Mouse (Mus musculus): ENCODE results near the gene Gm4553. TPM values are rescaled to one million over a fixed set of nuclear protein-coding genes. Genes with fewer than 3 reads are reported as not detected.

Gene Gm4553
- not detected in 2 replicates for polyA plus RNA-seq (2012; rRNA removed)

DNA sequence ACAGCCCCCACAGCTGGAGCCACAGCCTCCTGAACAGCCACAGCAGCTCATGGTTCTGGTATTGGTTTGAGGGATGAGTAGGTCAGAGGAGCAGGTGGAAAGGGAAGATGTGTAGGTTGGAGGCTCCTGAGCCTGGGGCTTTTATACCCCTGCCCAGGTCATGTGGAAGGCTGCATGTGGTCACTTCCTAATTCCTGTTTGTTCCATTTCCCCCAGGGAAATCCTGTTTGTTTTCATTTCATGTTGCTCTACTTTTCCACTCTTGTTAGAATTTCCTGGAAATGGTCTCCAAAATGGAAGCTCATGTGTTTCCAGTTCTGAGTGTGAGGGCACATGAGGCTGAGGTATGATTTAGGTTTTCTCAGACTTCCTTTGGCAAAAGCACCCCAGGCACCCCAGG, at the start of gene Gm4553:
TSS of gene Gm4553 (minus strand) at position 101 of the 400 bp plus-strand sequence.

DNA sequence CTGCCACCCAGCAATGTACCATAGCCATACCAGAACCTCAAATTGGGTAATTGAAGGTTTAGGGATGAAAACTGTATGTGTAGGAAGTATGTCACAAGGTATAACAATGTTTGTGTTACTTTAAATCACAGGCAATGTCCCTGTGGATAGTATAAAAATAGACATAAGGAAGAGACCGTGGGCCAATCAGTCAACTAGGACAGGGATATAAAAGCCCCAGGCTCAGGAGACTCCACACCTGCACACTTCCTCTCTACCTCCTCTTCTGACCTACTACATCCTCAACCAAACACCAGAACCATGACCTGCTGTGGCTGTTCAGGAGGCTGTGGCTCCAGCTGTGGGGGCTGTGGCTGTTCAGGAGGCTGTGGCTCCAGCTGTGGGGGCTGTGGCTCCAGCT, 46.0 kb upstream of the Gm4553 start, which contains the start of gene Gm7579:
TSS of gene Gm7579 (plus strand) at position 301 of the 400 bp plus-strand sequence.

DNA sequence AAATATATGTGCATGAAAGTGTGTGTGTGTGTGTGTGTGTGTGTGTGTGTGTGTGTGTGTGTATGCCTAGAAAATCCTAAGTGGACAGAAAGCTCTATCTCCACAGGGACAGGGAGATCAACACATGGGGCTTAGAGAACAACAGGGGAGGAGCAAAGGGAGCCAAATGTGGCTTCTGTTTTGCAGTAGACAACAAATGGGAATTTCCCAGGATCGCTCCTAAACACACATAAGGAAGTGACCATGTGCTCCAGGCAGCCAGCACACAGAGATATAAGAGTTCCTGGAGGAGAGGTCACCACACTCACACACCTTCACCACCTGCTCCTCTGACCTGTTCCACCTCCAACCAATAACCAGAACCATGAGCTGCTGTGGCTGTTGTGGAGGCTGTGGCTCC, 35.5 kb upstream of the Gm4553 start, which contains the start of gene Krtap5-3:
TSS of gene Krtap5-3 (plus strand) at position 301 of the 400 bp plus-strand sequence.

GRCm38 (mm10) chr7:142190289-142190688, 24.8 kb upstream of the Gm4553 start, which contains the start of gene Gm10153:
Gene Gm10153 (minus strand): TSS chr7:142190389.

GRCm38 (mm10) chr7:142175905-142176304, 10.4 kb upstream of the Gm4553 start, which contains the start of gene Krtap5-2:
Gene Krtap5-2 (minus strand): TSS chr7:142176005.

GRCm38 (mm10) chr7:142157013-142157412, 8.5 kb downstream of the Gm4553 start, which contains the start of gene Gm29735:
Gene Gm29735 (minus strand): TSS chr7:142157113.

GRCm38 (mm10) chr7:142144507-142144906, 21.0 kb downstream of the Gm4553 start, which contains the start of gene Gm45337:
Gene Gm45337 (minus strand): TSS chr7:142144607.

DNA sequence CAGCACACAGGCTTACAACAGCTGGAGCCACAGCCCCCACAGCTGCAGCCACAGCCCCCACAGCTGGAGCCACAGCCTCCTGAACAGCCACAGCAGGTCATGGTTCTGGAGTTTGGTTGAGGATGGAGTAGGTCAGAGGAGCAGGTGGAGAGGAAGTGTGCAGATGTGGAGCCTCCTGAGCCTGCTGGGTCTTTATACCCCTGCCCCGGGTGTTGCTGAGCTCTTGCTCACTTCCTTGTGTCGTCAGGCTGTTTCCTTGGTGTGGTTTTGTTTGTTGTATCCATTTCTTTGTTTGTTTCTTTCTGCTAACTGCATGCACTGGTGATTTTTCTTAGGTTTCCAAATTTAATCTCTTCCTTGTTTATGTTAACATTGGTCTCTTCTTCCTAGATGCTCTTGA, 29.6 kb downstream of the Gm4553 start, which contains the start of gene Gm39115:
TSS of gene Gm39115 (minus strand) at position 101 of the 400 bp plus-strand sequence.

GRCm38 (mm10) chr7:142120629-142121028, 44.9 kb downstream of the Gm4553 start, which contains the start of gene Gm45618:
Gene Gm45618 (minus strand): TSS chr7:142120729.

Other genes starting within 250 kb of the Gm4553 start
- gene Tollip, start 247.2 kb downstream of the Gm4553 start, polyA plus RNA-seq (2012; rRNA removed) = 24.7 and 27.0 TPM in 2 replicates
- 0.92 and 0.93 TPM in 2 replicates for gene Brsk2, start 216.0 kb downstream of the Gm4553 start, polyA plus RNA-seq (2012; rRNA removed)
- 27.5 and 29.5 TPM in 2 replicates for gene Mob2, start 104.7 kb downstream of the Gm4553 start, polyA plus RNA-seq (2012; rRNA removed)
- 3.0 and 6.7 TPM in 2 replicates for gene Dusp8, start 69.9 kb downstream of the Gm4553 start, polyA plus RNA-seq (2012; rRNA removed)
- gene Gm45618, start 45.0 kb downstream of the Gm4553 start, polyA plus RNA-seq (2012; rRNA removed) = not detected in 2 replicates
- not detected in 2 replicates for gene Gm39115, start 29.7 kb downstream of the Gm4553 start, polyA plus RNA-seq (2012; rRNA removed)
- gene Gm45337, start 21.1 kb downstream of the Gm4553 start, polyA plus RNA-seq (2012; rRNA removed) = not detected in 2 replicates
- not detected in 2 replicates for gene Gm29735, start 8.6 kb downstream of the Gm4553 start, polyA plus RNA-seq (2012; rRNA removed)
- gene Krtap5-2, start 10.3 kb upstream of the Gm4553 start, polyA plus RNA-seq (2012; rRNA removed) = not detected in 2 replicates
- gene Gm10153, start 24.6 kb upstream of the Gm4553 start, polyA plus RNA-seq (2012; rRNA removed) = not detected in 2 replicates
- not detected in 2 replicates for gene Krtap5-3, start 35.6 kb upstream of the Gm4553 start, polyA plus RNA-seq (2012; rRNA removed)
- gene Gm7579, start 46.1 kb upstream of the Gm4553 start, polyA plus RNA-seq (2012; rRNA removed) = not detected in 2 replicates
- gene Krtap5-5, start 64.2 kb upstream of the Gm4553 start, polyA plus RNA-seq (2012; rRNA removed) = not detected in 2 replicates
- not detected in 2 replicates for gene Gm40460, start 75.3 kb upstream of the Gm4553 start, polyA plus RNA-seq (2012; rRNA removed)
- gene Gm2431, start 92.6 kb upstream of the Gm4553 start, polyA plus RNA-seq (2012; rRNA removed) = not detected in 2 replicates
- not detected in 2 replicates for gene Gm4559, start 108.6 kb upstream of the Gm4553 start, polyA plus RNA-seq (2012; rRNA removed)
- gene Krtap5-1, start 131.4 kb upstream of the Gm4553 start, polyA plus RNA-seq (2012; rRNA removed) = not detected in 2 replicates
- not detected in 2 replicates for gene Krtap5-4, start 137.8 kb upstream of the Gm4553 start, polyA plus RNA-seq (2012; rRNA removed)
- 22.3 and 31.2 TPM in 2 replicates for gene Ifitm10, start 208.0 kb upstream of the Gm4553 start, polyA plus RNA-seq (2012; rRNA removed)
- gene Gm49369, start 216.9 kb upstream of the Gm4553 start, polyA plus RNA-seq (2012; rRNA removed) = not detected in 2 replicates
- 387 and 475 TPM in 2 replicates for gene Ctsd, start 222.3 kb upstream of the Gm4553 start, polyA plus RNA-seq (2012; rRNA removed)